14 mouse cellular contexts compared by ENCODE assay signal in the genomic region with DNA sequence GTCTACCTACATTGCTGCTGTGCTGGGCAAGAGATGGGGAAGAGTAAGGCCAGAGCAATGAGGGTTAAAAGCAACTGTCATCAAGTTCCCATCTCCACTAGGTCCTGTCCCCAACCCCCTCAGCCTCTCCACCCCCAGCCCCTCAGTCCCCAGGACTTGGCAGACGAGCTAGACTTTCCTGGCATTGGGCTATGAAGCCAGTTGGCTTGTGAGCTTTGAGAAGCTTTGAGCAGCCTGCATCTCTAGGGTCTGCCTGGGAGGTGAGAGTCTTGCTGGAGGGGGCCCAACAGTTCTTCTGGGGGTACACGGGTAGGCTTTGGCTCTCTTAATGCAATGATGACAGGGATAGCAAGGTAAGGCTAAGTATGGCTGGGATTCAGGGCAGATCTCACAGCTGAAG.
"Had no signal": no experiment of that assay in that cellular context is flagged by ENCODE, and none has a peak within 500 bp of the region (broad histone marks: within the 10 kb centered on the region; RNA-seq: fewer than 3 reads in every experiment).

No protein-coding gene starts in this region.

- H3K36me3 ChIP-seq: neural tube, embryonic 15.5 days; stomach, embryonic 15.5 days had no signal

- H3K4me3 ChIP-seq: neural tube, embryonic 15.5 days; stomach, embryonic 15.5 days had no signal

- H3K9ac ChIP-seq: neural tube, embryonic 15.5 days; stomach, embryonic 15.5 days had no signal

- H3K4me2 ChIP-seq: neural tube, embryonic 15.5 days; stomach, embryonic 15.5 days had no signal

- H3K27ac ChIP-seq: neural tube, embryonic 15.5 days; stomach, embryonic 15.5 days; stomach, postnatal 0 days had no signal

- H3K9me3 ChIP-seq: neural tube, embryonic 15.5 days; stomach, embryonic 15.5 days had no signal

- DNase-seq: right cerebral cortex, adult 18-20 months; right cerebral cortex, postnatal 14 days; right cerebral cortex, postnatal 25 days; right cerebral cortex, postnatal 4 days; spleen, adult 18-20 months; thymus, adult 18-20 months; thymus, adult 2 months; thymus, postnatal 14 days; thymus, postnatal 25 days; thymus, postnatal 36 days; thymus, postnatal 4 days had no signal
